ENCODE assay signal across 21 mouse cellular contexts in the genomic region with DNA sequence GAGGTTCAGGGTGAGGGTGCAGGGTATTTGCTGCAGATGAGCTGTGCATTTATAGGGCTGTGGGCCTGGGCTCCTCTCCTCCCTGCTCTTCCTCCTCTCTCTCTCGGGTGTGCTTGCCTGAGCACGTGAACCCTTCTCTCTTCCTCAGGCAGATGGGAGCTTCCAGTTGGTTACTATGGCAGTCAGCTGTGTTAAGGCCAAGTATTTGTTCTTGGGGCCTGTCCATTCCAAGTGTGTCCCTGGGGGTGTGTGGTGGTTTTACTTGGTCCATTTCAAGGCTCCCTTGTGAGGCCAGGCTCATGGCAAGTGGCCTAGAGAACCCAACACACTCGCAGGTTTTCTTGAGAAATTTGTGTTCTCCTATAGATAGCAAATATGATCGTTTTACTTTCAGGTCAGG. TPM values are rescaled to one million over a fixed set of nuclear protein-coding genes. Genes with fewer than 3 reads are reported as not detected.
"Had no signal": no experiment of that assay in that cellular context is flagged by ENCODE, and none has a peak within 500 bp of the region (broad histone marks: within the 10 kb centered on the region; RNA-seq: fewer than 3 reads in every experiment).

A gene (minus strand): TSS at position 101 of the 400 bp plus-strand sequence.
A gene (minus strand): TSS at position 180 of the 400 bp plus-strand sequence.

- H3K36me3 ChIP-seq: limb, embryonic 13.5 days; midbrain, embryonic 12.5 days; neural tube, embryonic 15.5 days had no signal

- H3K27ac ChIP-seq: kidney, postnatal 0 days; layer of hippocampus, adult 2 months; limb, embryonic 13.5 days; liver, embryonic 14.5 days; midbrain, embryonic 12.5 days; neural tube, embryonic 15.5 days had no signal

- H3K4me2 ChIP-seq: limb, embryonic 13.5 days; midbrain, embryonic 12.5 days; neural tube, embryonic 15.5 days had no signal

- H3K9me3 ChIP-seq: limb, embryonic 13.5 days; midbrain, embryonic 12.5 days; neural tube, embryonic 15.5 days had no signal

- DNase-seq: kidney, adult 9 months; kidney, postnatal 36 days; left cerebral cortex, postnatal 4 days; lung, adult 18-20 months; right cerebral cortex, postnatal 4 days; spleen, adult 18-20 months; thymus, adult 18-20 months; thymus, postnatal 14 days had no signal

- H3K4me3 ChIP-seq: layer of hippocampus, adult 2 months; limb, embryonic 13.5 days; midbrain, embryonic 12.5 days; myocyte; neural tube, embryonic 15.5 days had no signal

- H3K9ac ChIP-seq: limb, embryonic 13.5 days; liver, embryonic 14.5 days; midbrain, embryonic 12.5 days; neural tube, embryonic 15.5 days had no signal

- H3K27me3 ChIP-seq: limb, embryonic 13.5 days; midbrain, embryonic 12.5 days; neural tube, embryonic 15.5 days had no signal

- H3K4me1 ChIP-seq: limb, embryonic 13.5 days; midbrain, embryonic 12.5 days; neural tube, embryonic 15.5 days had no signal

RNA-seq across cellular contexts. Expression of the first gene that starts in this region (rescaled TPM):
- total RNA-seq: layer of hippocampus, adult 2 months; left cerebral cortex, postnatal 10 days; left cerebral cortex, postnatal 4 days; liver, adult 2 months; megakaryocyte-erythroid progenitor cell, adult 5-6 weeks had no signal
- polyA plus RNA-seq: kidney, postnatal 0 days; limb, embryonic 13.5 days; liver, adult 2 months; liver, embryonic 14.5 days; lung, embryonic 16.5 days; midbrain, embryonic 12.5 days; myocyte; neural tube, embryonic 11.5 days; stomach, embryonic 14.5 days had no signal

RNA-seq across cellular contexts. Expression of the second gene that starts in this region (rescaled TPM):
- total RNA-seq: liver, adult 2 months; megakaryocyte-erythroid progenitor cell, adult 5-6 weeks had no signal
- polyA plus RNA-seq: kidney, postnatal 0 days; limb, embryonic 13.5 days; liver, adult 2 months; liver, embryonic 14.5 days; lung, embryonic 16.5 days; midbrain, embryonic 12.5 days; myocyte; neural tube, embryonic 11.5 days; stomach, embryonic 14.5 days had no signal
